17 mouse cellular contexts compared by ENCODE assay signal in genomic region chr13:5728808-5729207, GRCm38 (mm10).
A peak's percentile ranks its signal among the peaks of the same experiment; 100 is the strongest.
DNase-seq lines count a peak whose midpoint lies in the region; ATAC-seq and TF ChIP-seq lines count a peak whose summit lies in the region.
"Had no signal": no experiment of that assay in that cellular context is flagged by ENCODE, and none has a peak within 500 bp of the region (broad histone marks: within the 10 kb centered on the region; RNA-seq: fewer than 3 reads in every experiment).

No protein-coding gene starts in this region.

- peak; percentile 78 for ATAC-seq in forebrain, embryonic 16.5 days
- no peak for ATAC-seq in erythroid progenitor cell, adult 5-6 weeks (replicated peaks; ENCODE audit: low FRiP score, poor library complexity, severe bottlenecking)

- no peak overlapping the region for H3K9ac ChIP-seq in forebrain, embryonic 16.5 days (replicated peaks; ENCODE audit: low read depth, low read length)
- H3K9ac ChIP-seq: lung, embryonic 14.5 days had no signal

- no peak overlapping the region for H3K27ac ChIP-seq in forebrain, embryonic 16.5 days (ENCODE audit: low read length)
- H3K27ac ChIP-seq: heart, embryonic 10.5 days had no signal

- no peak overlapping the region for H3K4me2 ChIP-seq in forebrain, embryonic 16.5 days (ENCODE audit: low read length)
- H3K4me2 ChIP-seq: lung, embryonic 14.5 days had no signal

- TF ChIP-seq CTCF in brain, embryonic 14.5 days (IDR thresholded peaks at IDR 0.05; ENCODE audit: borderline replicate concordance, extremely low read depth, insufficient read depth, insufficient read length): no peak

- H3K9me3 ChIP-seq in forebrain, embryonic 16.5 days (ENCODE audit: control insufficient read depth, low read length): no peaks in the 10 kb centered on the region
- H3K9me3 ChIP-seq: heart, embryonic 10.5 days had no signal

- H3K27me3 ChIP-seq in forebrain, embryonic 16.5 days (replicated peaks; ENCODE audit: control insufficient read depth, insufficient read depth, low read length): no peaks in the 10 kb centered on the region
- H3K27me3 ChIP-seq: CH12.LX had no signal

- peak; percentile 84 for DNase-seq in R1 (ENCODE audit: low read depth, low spot score)
- peak; percentile 68 for DNase-seq in brain, embryonic 14.5 days (ENCODE audit: low read depth)
- peak; percentile 47 for DNase-seq in mesoderm, embryonic 11.5 days (ENCODE audit: low read depth, low spot score)
- no peak for DNase-seq in adrenal gland, adult 8-10 months
- DNase-seq in urinary bladder, postnatal 25 days (ENCODE audit: low spot score): no peak
- no peak for DNase-seq in cerebellum, adult 18-20 months
- DNase-seq: adrenal gland, postnatal 10 days; cerebellum, postnatal 36 days; gastrocnemius, postnatal 10 days; kidney, adult 9 months; lung, embryonic 14.5 days; right cerebral cortex, adult 18-20 months; thymus, postnatal 36 days had no signal

- TF ChIP-seq POLR2A in brain, embryonic 14.5 days (IDR thresholded peaks at IDR 0.05; ENCODE audit: borderline replicate concordance, extremely low read depth, insufficient read depth, insufficient read length, poor library complexity, severe bottlenecking): no peak

- H3K4me3 ChIP-seq in forebrain, embryonic 16.5 days (replicated peaks; ENCODE audit: low read length): no peak overlapping the region
- H3K4me3 ChIP-seq: heart, embryonic 10.5 days had no signal

- peaks cover 4% of the 10 kb centered on the region for H3K4me1 ChIP-seq in forebrain, embryonic 16.5 days (replicated peaks; ENCODE audit: control insufficient read depth, insufficient read depth, low read length)
- H3K4me1 ChIP-seq: heart, embryonic 10.5 days had no signal

- H3K36me3 ChIP-seq in forebrain, embryonic 16.5 days (ENCODE audit: control insufficient read depth, insufficient read depth): no peaks in the 10 kb centered on the region
- H3K36me3 ChIP-seq: heart, embryonic 10.5 days had no signal

- 5% methylated on average over 1 of the region's 1 CpGs for WGBS in forebrain, embryonic 16.5 days

Comparison
In these comparisons a context has a peak if more than half of its experiments do, and no peak if none do; other contexts are left out.
1. DNase-seq: peak in R1 (single experiment), brain, embryonic 14.5 days (single experiment) and mesoderm, embryonic 11.5 days (single experiment); none in adrenal gland, adult 8-10 months (single experiment), urinary bladder, postnatal 25 days (single experiment) and cerebellum, adult 18-20 months (0 of 2).